Mouse (Mus musculus): ENCODE data around the gene Gpbp1. TPM values are rescaled to one million over a fixed set of nuclear protein-coding genes. Genes with fewer than 3 reads are reported as not detected.

Gpbp1 gene
- total and polyA plus RNA-seq, 2 experiments from 2014 or later, result 49.3 to 85.3 TPM

DNA sequence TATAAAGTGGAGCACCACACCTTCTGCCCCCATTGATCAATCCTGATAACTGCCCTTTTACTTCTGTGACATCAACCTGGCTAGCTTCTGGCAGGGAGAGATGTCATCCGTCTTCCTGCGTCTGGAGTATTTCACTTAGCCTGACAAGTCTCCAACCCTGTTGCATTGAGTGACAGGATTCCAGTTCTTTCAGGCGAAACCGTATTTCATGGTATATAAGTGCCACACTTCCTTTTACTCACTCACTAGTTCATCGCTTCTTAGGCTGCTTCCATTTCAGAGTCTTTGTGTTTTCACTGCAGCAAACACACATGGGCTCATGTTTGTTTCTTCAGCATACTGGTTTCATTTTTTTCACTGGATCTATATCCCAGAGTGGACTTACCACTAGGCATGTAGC lies 19.5 kb upstream of the Gpbp1 start:
- Histone ChIP-seq H3K4me1 (ENCODE audit: insufficient read depth, low read length) (no peaks in the 10 kb centered on the region), H3K9ac (replicated peaks; ENCODE audit: low read length, poor library complexity, severe bottlenecking) (no peak overlapping the region), H3K27me3 (ENCODE audit: insufficient read depth, low read length) (no peaks in the 10 kb centered on the region), H3K27ac (ENCODE audit: low read depth, low read length) (no peak overlapping the region), H3K9me3 (ENCODE audit: low read length) (no peaks in the 10 kb centered on the region), H3K36me3 (ENCODE audit: insufficient read depth, low read length) (no peaks in the 10 kb centered on the region), H3K4me2 (ENCODE audit: low read depth, low read length, poor library complexity, severe bottlenecking) (no peak overlapping the region), H3K4me3 (ENCODE audit: low read depth, low read length) (no peak overlapping the region)
- ATAC-seq (ENCODE audit: low FRiP score) (no peak), DNase-seq (ENCODE audit: low spot score) (no peak)
- 33% methylated on average over 5 of the region's 5 CpGs for WGBS
- no peak for TF ChIP-seq CTCF (IDR thresholded peaks at IDR 0.05)

DNA sequence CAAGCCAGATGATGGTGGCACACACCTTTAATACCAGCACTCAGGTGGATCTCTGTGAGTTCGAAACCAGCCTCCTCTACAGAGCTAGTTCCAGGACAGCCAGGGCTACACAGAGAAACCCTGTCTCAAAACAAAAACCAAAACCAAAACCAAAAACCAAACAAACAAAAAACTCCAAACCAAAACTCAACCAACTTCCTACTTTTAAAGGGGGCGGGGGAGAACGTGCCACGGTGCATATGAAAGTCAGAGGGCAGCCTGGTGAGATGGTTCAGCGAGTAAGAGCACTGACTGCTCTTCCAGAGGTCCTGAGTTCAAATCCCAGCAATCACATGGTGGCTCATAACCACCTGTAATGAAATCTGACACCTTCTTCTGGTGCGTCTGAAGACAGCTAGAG lies 18.7 kb upstream of the Gpbp1 start:
- no peaks in the 10 kb centered on the region for H3K36me3 ChIP-seq (ENCODE audit: insufficient read depth, low read length)
- ATAC-seq (ENCODE audit: low FRiP score) (no peak), DNase-seq (ENCODE audit: low spot score) (no peak)
- no peak overlapping the region for H3K4me3 ChIP-seq (ENCODE audit: low read depth, low read length)
- H3K27me3 ChIP-seq (ENCODE audit: insufficient read depth, low read length), result no peaks in the 10 kb centered on the region
- H3K27ac ChIP-seq (ENCODE audit: low read depth, low read length), result no peak overlapping the region
- TF ChIP-seq CTCF (IDR thresholded peaks at IDR 0.05), result no peak
- 82% methylated on average over 6 of the region's 6 CpGs for WGBS
- no peaks in the 10 kb centered on the region for H3K4me1 ChIP-seq (ENCODE audit: insufficient read depth, low read length)
- no peak overlapping the region for H3K4me2 ChIP-seq (ENCODE audit: low read depth, low read length, poor library complexity, severe bottlenecking)
- no peaks in the 10 kb centered on the region for H3K9me3 ChIP-seq (ENCODE audit: low read length)
- H3K9ac ChIP-seq (replicated peaks; ENCODE audit: low read length, poor library complexity, severe bottlenecking), result no peak overlapping the region

DNA sequence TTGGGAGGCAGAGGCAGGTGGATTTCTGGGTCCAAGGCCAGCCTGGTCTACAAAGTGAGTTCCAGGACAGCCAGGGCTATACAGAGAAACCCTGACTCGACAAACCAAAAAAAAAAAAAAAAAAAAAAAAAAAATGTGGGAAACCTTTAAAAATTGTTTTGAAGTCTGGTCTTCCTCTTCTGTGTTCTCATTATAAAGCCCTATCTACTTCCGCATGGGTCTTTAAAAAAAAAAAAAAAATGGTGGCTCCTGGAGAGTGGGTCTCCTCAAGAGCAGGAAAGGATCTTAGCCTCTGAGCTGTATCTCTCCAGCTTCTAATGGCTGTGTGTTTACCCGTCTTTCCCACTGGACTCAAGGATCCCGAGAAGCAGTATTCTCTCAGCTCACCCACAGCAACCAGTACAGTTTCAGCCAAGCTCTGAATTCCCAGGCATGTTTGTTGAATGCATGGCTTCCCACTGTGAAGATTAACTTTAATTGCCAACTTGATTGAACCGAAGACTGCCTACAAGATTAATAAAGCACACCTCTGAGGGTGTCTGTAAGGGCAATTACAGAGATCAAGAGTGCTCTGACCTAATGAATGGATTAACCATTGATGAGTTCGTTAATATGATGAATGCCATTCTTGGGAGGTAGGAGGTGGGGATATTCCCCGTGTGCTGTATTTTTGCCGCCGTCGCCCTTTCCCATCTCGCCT lies 4.6 kb upstream of the Gpbp1 start:
- Histone ChIP-seq H3K9me3 (ENCODE audit: low read length) (no peaks in the 10 kb centered on the region), H3K36me3 (ENCODE audit: insufficient read depth, low read length) (no peaks in the 10 kb centered on the region), H3K9ac (replicated peaks; ENCODE audit: low read length, poor library complexity, severe bottlenecking) (no peak overlapping the region), H3K27me3 (ENCODE audit: insufficient read depth, low read length) (peaks cover 15% of the 10 kb centered on the region), H3K27ac (ENCODE audit: low read depth, low read length) (no peak overlapping the region), H3K4me3 (ENCODE audit: low read depth, low read length) (no peak overlapping the region), H3K4me1 (ENCODE audit: insufficient read depth, low read length) (no peaks in the 10 kb centered on the region), H3K4me2 (ENCODE audit: low read depth, low read length, poor library complexity, severe bottlenecking) (no peak overlapping the region)
- DNase-seq (ENCODE audit: low spot score) (no peak), ATAC-seq (ENCODE audit: low FRiP score) (no peak)
- no peak for TF ChIP-seq CTCF (IDR thresholded peaks at IDR 0.05)
- WGBS, result 41% methylated on average over 11 of the region's 11 CpGs

DNA sequence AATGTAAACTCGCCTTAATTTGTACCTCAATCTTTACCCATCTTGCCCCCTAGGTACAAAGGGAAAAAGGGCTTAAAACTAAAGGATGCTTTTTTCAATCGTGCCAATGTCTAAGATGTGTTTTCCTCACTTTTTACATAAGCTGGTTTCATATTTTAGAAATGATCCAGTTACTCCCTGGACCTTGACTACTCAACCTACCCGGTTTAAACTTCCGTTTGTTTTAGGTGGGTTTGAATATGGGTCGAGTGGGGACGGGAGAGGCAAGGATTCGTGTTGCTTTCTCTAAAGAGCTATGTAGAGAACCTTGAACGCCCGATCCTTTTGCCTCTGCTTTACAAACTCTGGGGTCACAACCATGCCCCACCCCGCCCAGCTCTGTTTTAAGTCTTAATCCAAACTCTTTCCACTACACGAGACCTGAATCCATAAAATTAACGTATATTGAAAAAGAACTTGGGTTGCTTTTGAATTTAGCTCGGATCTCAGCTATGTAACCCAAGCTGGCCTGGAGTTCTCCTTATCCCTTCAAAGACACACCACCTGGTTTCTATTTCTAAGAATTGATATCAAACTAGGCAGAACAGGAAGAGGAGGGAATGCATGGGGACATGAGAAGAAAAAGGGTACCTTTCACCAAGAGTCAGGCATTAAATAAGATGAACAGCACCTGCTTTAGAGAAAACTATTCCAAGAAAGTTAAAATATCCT lies 1.3 kb upstream of the Gpbp1 start:
- Histone ChIP-seq H3K27ac (ENCODE audit: low read depth, low read length) (no peak overlapping the region), H3K4me1 (ENCODE audit: insufficient read depth, low read length) (0 out of 2 replicates have a peak, but pooled peaks cover 2% of the 10 kb centered on the region), H3K9me3 (ENCODE audit: low read length) (no peaks in the 10 kb centered on the region), H3K9ac (replicated peaks; ENCODE audit: low read length, poor library complexity, severe bottlenecking) (no peak overlapping the region), H3K4me3 (ENCODE audit: low read depth, low read length) (peak overlapping the region; percentile 92; the same call in 1 of the 2 replicates), H3K27me3 (ENCODE audit: insufficient read depth, low read length) (peaks cover 15% of the 10 kb centered on the region), H3K36me3 (ENCODE audit: insufficient read depth, low read length) (no peaks in the 10 kb centered on the region), H3K4me2 (ENCODE audit: low read depth, low read length, poor library complexity, severe bottlenecking) (peak overlapping the region; percentile 74)
- TF ChIP-seq CTCF (IDR thresholded peaks at IDR 0.05), result no peak
- no peak for ATAC-seq (ENCODE audit: low FRiP score)
- DNase-seq (ENCODE audit: low spot score), result no peak
- 22% methylated on average over 13 of the region's 13 CpGs for WGBS

DNA sequence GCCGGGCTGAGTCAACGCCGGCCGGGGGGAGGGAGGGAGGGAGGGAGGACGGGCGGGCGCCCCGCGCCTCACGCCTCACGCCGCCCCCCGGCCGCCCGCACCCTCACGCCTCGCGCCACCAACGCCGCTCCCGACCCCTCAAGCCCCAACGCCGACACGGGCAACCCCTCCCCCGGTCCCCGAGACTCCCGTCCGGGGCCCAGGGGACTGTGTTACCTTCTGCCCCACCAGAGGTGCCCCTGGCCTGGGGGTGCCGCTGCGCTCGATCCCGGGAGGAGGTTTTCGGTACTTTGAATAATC lies 459 bp downstream of the Gpbp1 start:
- peaks cover 15% of the 10 kb centered on the region for H3K27me3 ChIP-seq (ENCODE audit: insufficient read depth, low read length)
- no peaks in the 10 kb centered on the region for H3K36me3 ChIP-seq (ENCODE audit: insufficient read depth, low read length)
- no peak for DNase-seq (ENCODE audit: low spot score)
- peak overlapping the region; percentile 91 for H3K9ac ChIP-seq (replicated peaks; ENCODE audit: low read length, poor library complexity, severe bottlenecking)
- ATAC-seq (ENCODE audit: low FRiP score), result peak; percentile 61; the same call in 1 of the 2 replicates
- peak overlapping the region; percentile 98 for H3K4me2 ChIP-seq (ENCODE audit: low read depth, low read length, poor library complexity, severe bottlenecking)
- H3K4me3 ChIP-seq (ENCODE audit: low read depth, low read length), result peak overlapping the region; percentile 92
- H3K9me3 ChIP-seq (ENCODE audit: low read length), result no peaks in the 10 kb centered on the region
- WGBS, result 0% methylated on average over 22 of the region's 33 CpGs
- peak overlapping the region; percentile 91 for H3K27ac ChIP-seq (ENCODE audit: low read depth, low read length)
- peaks cover 2% of the 10 kb centered on the region; the same call in 1 of the 2 replicates for H3K4me1 ChIP-seq (ENCODE audit: insufficient read depth, low read length)
- peak; percentile 14; the same call in 1 of the 2 replicates for TF ChIP-seq CTCF (IDR thresholded peaks at IDR 0.05)

Data from midbrain, postnatal 0 days (tissue).